ENCODE assay signal across 8 mouse cellular contexts in genomic region chr3:90220088-90220487, GRCm38 (mm10). TPM values are rescaled to one million over a fixed set of nuclear protein-coding genes. Genes with fewer than 3 reads are reported as not detected.
DNase-seq lines count a peak whose midpoint lies in the region; ATAC-seq and TF ChIP-seq lines count a peak whose summit lies in the region.

No protein-coding gene starts in this region.

- ATAC-seq in erythroid progenitor cell, adult 5-6 weeks (replicated peaks; ENCODE audit: low FRiP score, poor library complexity, severe bottlenecking): peak; percentile 74

- no peaks in the 10 kb centered on the region for H3K27me3 ChIP-seq in hindbrain, embryonic 10.5 days (ENCODE audit: insufficient read depth, poor library complexity, severe bottlenecking)

- H3K36me3 ChIP-seq in hindbrain, embryonic 10.5 days: peaks cover 22% of the 10 kb centered on the region

- H3K27ac ChIP-seq in hindbrain, embryonic 10.5 days: peak overlapping the region; percentile 88

- peaks cover 27% of the 10 kb centered on the region for H3K4me1 ChIP-seq in hindbrain, embryonic 10.5 days (replicated peaks)

- peak overlapping the region; percentile 58 for H3K4me3 ChIP-seq in hindbrain, embryonic 10.5 days

- WGBS in hindbrain, embryonic 10.5 days: 21% methylated on average over 6 of the region's 6 CpGs

- no peaks in the 10 kb centered on the region for H3K9me3 ChIP-seq in hindbrain, embryonic 10.5 days

- peak; percentile 55; the same call in 1 of the 2 replicates for TF ChIP-seq CTCF in brain, embryonic 14.5 days (IDR thresholded peaks at IDR 0.05; ENCODE audit: borderline replicate concordance, extremely low read depth, insufficient read depth, insufficient read length)

- peak; percentile 52 for DNase-seq in gastrocnemius, adult 18-20 months (ENCODE audit: low spot score)
- DNase-seq in gastrocnemius, adult 8-10 months (ENCODE audit: low spot score in 2 of 2): no peak
- peak; percentile 87 for DNase-seq in brain, embryonic 14.5 days (ENCODE audit: low read depth)
- peak; percentile 47 for DNase-seq in hindbrain, embryonic 10.5 days (ENCODE audit: low spot score)
- DNase-seq in layer of hippocampus, postnatal 25 days (ENCODE audit: extremely low spot score in 1 of 2, low spot score in 1 of 2): peak; percentile 15 to 65
- DNase-seq in lung, postnatal 36 days: peak; percentile 79
- DNase-seq in right cerebral cortex, postnatal 14 days: peak; percentile 36

- no peak for TF ChIP-seq POLR2A in brain, embryonic 14.5 days (IDR thresholded peaks at IDR 0.05; ENCODE audit: borderline replicate concordance, extremely low read depth, insufficient read depth, insufficient read length, poor library complexity, severe bottlenecking)

RNA-seq across cellular contexts. Expression of gene Rab13, which starts 6.6 kb away (rescaled TPM):
- 1 to 10 TPM; 6.1 to 9.6 TPM for total RNA-seq in gastrocnemius, adult 18-20 months (2021)
- 10 to 100 TPM in 1 of 4 experiments, 1 to 10 TPM in 3; 5.7 to 11.6 (median 8.8) TPM for total RNA-seq in gastrocnemius, adult 8-10 months (2022)
- 14.5 and 16.4 TPM in 2 replicates for polyA plus RNA-seq in brain, embryonic 14.5 days (2012; rRNA removed)
- total RNA-seq in erythroid progenitor cell, adult 5-6 weeks (2015; ENCODE audit: low replicate concordance): not detected in 2 replicates
- 0.39 and 0.53 TPM in 2 replicates for total RNA-seq in erythroid progenitor cell, adult 5-6 weeks (2017; ENCODE audit: low replicate concordance)
- 25.5 and 27.8 TPM in 2 replicates for polyA plus RNA-seq in hindbrain, embryonic 10.5 days (2016; fragmentation: Nextera tagmentation; extraction: Ambion mirVana)
- 1 to 10 TPM; 7.5 to 8.9 TPM for total RNA-seq in layer of hippocampus, postnatal 25 days (2021)

RNA-seq across cellular contexts. Expression of gene Rps27, which starts 6.6 kb away (rescaled TPM):
- total RNA-seq in gastrocnemius, adult 18-20 months (2021): 1,000 to 10,000 TPM; 1,075 to 1,237 TPM
- 1,000 to 10,000 TPM; 1,066 to 1,242 (median 1,083) TPM for total RNA-seq in gastrocnemius, adult 8-10 months (2022)
- 2,101 and 2,543 TPM in 2 replicates for polyA plus RNA-seq in brain, embryonic 14.5 days (2012; rRNA removed)
- 1,008 and 1,082 TPM in 2 replicates for total RNA-seq in erythroid progenitor cell, adult 5-6 weeks (2015; ENCODE audit: low replicate concordance)
- 1,107 and 1,635 TPM in 2 replicates for total RNA-seq in erythroid progenitor cell, adult 5-6 weeks (2017; ENCODE audit: low replicate concordance)
- 1,066 and 1,137 TPM in 2 replicates for polyA plus RNA-seq in hindbrain, embryonic 10.5 days (2016; fragmentation: Nextera tagmentation; extraction: Ambion mirVana)
- total RNA-seq in layer of hippocampus, postnatal 25 days (2021): 100 to 1,000 TPM; 806 to 871 TPM

RNA-seq across cellular contexts. Expression of gene Jtb, which starts 11.3 kb away (rescaled TPM):
- 10 to 100 TPM; 73.7 to 75.0 TPM for total RNA-seq in gastrocnemius, adult 18-20 months (2021)
- 10 to 100 TPM; 67.8 to 75.4 (median 71.8) TPM for total RNA-seq in gastrocnemius, adult 8-10 months (2022)
- 48.4 and 76.8 TPM in 2 replicates for polyA plus RNA-seq in brain, embryonic 14.5 days (2012; rRNA removed)
- total RNA-seq in erythroid progenitor cell, adult 5-6 weeks (2015; ENCODE audit: low replicate concordance): 10.9 and 46.5 TPM in 2 replicates
- total RNA-seq in erythroid progenitor cell, adult 5-6 weeks (2017; ENCODE audit: low replicate concordance): 1.9 and 9.1 TPM in 2 replicates
- 91.4 and 95.7 TPM in 2 replicates for polyA plus RNA-seq in hindbrain, embryonic 10.5 days (2016; fragmentation: Nextera tagmentation; extraction: Ambion mirVana)
- total RNA-seq in layer of hippocampus, postnatal 25 days (2021): 10 to 100 TPM; 42.4 to 43.4 TPM

RNA-seq across cellular contexts. Expression of gene Creb3l4, which starts 23.2 kb away (rescaled TPM):
- not detected for total RNA-seq in gastrocnemius, adult 18-20 months (2021)
- not detected for total RNA-seq in gastrocnemius, adult 8-10 months (2022)
- polyA plus RNA-seq in brain, embryonic 14.5 days (2012; rRNA removed): 1.3 and 2.4 TPM in 2 replicates
- not detected in 2 replicates for total RNA-seq in erythroid progenitor cell, adult 5-6 weeks (2015; ENCODE audit: low replicate concordance)
- not detected in 2 replicates for total RNA-seq in erythroid progenitor cell, adult 5-6 weeks (2017; ENCODE audit: low replicate concordance)
- polyA plus RNA-seq in hindbrain, embryonic 10.5 days (2016; fragmentation: Nextera tagmentation; extraction: Ambion mirVana): 4.2 and 4.3 TPM in 2 replicates
- not detected for total RNA-seq in layer of hippocampus, postnatal 25 days (2021)

RNA-seq across cellular contexts. Expression of gene Slc39a1, which starts 27.9 kb away (rescaled TPM):
- 10 to 100 TPM; 38.9 to 40.7 TPM for total RNA-seq in gastrocnemius, adult 18-20 months (2021)
- 10 to 100 TPM; 37.8 to 46.4 (median 43.6) TPM for total RNA-seq in gastrocnemius, adult 8-10 months (2022)
- polyA plus RNA-seq in brain, embryonic 14.5 days (2012; rRNA removed): 24.0 and 35.8 TPM in 2 replicates
- total RNA-seq in erythroid progenitor cell, adult 5-6 weeks (2015; ENCODE audit: low replicate concordance): 2.1 and 5.0 TPM in 2 replicates
- total RNA-seq in erythroid progenitor cell, adult 5-6 weeks (2017; ENCODE audit: low replicate concordance): 2.2 and 7.4 TPM in 2 replicates
- polyA plus RNA-seq in hindbrain, embryonic 10.5 days (2016; fragmentation: Nextera tagmentation; extraction: Ambion mirVana): 62.5 and 65.3 TPM in 2 replicates
- 10 to 100 TPM; 49.9 to 51.1 TPM for total RNA-seq in layer of hippocampus, postnatal 25 days (2021)

Comparison
In these comparisons a context has a peak if more than half of its experiments do, and no peak if none do; other contexts are left out.
1. DNase-seq: peak in gastrocnemius, adult 18-20 months (single experiment), brain, embryonic 14.5 days (single experiment), hindbrain, embryonic 10.5 days (single experiment), layer of hippocampus, postnatal 25 days (2 of 2), lung, postnatal 36 days (single experiment) and right cerebral cortex, postnatal 14 days (single experiment); none in gastrocnemius, adult 8-10 months (0 of 2).
2. RNA of gene Rab13, which starts 6.6 kb away (total RNA-seq): 5.7 to 11.6 TPM in gastrocnemius, adult 8-10 months, 6.1 to 9.6 TPM in gastrocnemius, adult 18-20 months and 7.5 to 8.9 TPM in layer of hippocampus, postnatal 25 days; 0.39 to 0.53 TPM in erythroid progenitor cell, adult 5-6 weeks; every median in the first group is over 4 times any median in the second.